Mouse (Mus musculus) heart, embryonic 13.5 days (tissue): ENCODE results near the gene Eef1akmt2. TPM values are rescaled to one million over a fixed set of nuclear protein-coding genes. Genes with fewer than 3 reads are reported as not detected.
A peak's percentile ranks its signal among the peaks of the same experiment; 100 is the strongest.

ENCODE experiments used
- ATAC-seq: fragments of 200-750 bp; cut with Nextera tagmentation; 2 replicates; pipeline ENCODE4 v1.8.0; 2017; ENCODE audit warnings: moderate TSS enrichment; ENCODE audit not compliant: insufficient number of reproducible peaks, low FRiP score, low TSS enrichment; ENCODE audit errors: extremely low read depth
- H3K27ac ChIP-seq: fragments of 300-500 bp; sonication (generic); replicated peaks from 2 replicates; pipeline ENCODE4 v1.5.1; 2015; ENCODE audit warnings: moderate library complexity, mild to moderate bottlenecking, inconsistent platforms
- H3K27me3 ChIP-seq: fragments of 300-500 bp; sonication (generic); replicated peaks from 2 replicates; pipeline ENCODE4 v1.6.1; 2015; ENCODE audit warnings: mild to moderate bottlenecking, inconsistent platforms
- H3K36me3 ChIP-seq: fragments of 300-500 bp; sonication (generic); 2 replicates; pipeline ENCODE4 v1.6.1; 2015; ENCODE audit warnings: mild to moderate bottlenecking, inconsistent platforms
- H3K4me1 ChIP-seq: fragments of 300-500 bp; sonication (generic); 2 replicates; pipeline ENCODE4 v1.6.1; 2015; ENCODE audit warnings: inconsistent platforms
- H3K4me2 ChIP-seq: fragments of 300-500 bp; sonication (generic); 2 replicates; pipeline ENCODE4 v1.6.1; 2015; ENCODE audit warnings: inconsistent platforms, mild to moderate bottlenecking, moderate library complexity
- H3K4me3 ChIP-seq: fragments of 300-500 bp; sonication (generic); 2 replicates; pipeline ENCODE4 v1.5.1; 2015; ENCODE audit warnings: moderate library complexity, mild to moderate bottlenecking, inconsistent platforms
- H3K9ac ChIP-seq: fragments of 300-500 bp; sonication (generic); 2 replicates; pipeline ENCODE4 v1.6.1; 2015; ENCODE audit warnings: inconsistent platforms, mild to moderate bottlenecking, moderate library complexity
- H3K9me3 ChIP-seq: fragments of 300-500 bp; sonication (generic); 2 replicates; pipeline ENCODE4 v1.6.1; 2016; ENCODE audit warnings: inconsistent platforms
- WGBS: fragments of 180-500 bp; shearing (Covaris S2); methylation state at CpG from one replicate; pipeline ENCODE4 v1.1.7; 2015; ENCODE audit warnings: mixed read lengths; 5-methylcytosine and 5-hydroxymethylcytosine counted together
- polyA plus RNA-seq: library from polyadenylated mRNA; unstranded; fragments of >200 nt; fragmentation: Nextera tagmentation; extraction: Ambion mirVana; gene quantifications from 2 replicates; pipeline ENCODE4 v1.2.1, GENCODE M21; 2015

The Eef1akmt2 gene
- polyA plus RNA-seq, 1 experiment from 2014 or later: 38.5 TPM

- Histone ChIP-seq H3K36me3 (no peaks in the 10 kb centered on the region), H3K4me1 (peaks cover 80% of the 10 kb centered on the region), H3K9me3 (no peaks in the 10 kb centered on the region), H3K9ac (no peak overlapping the region), H3K4me3 (no peak overlapping the region), H3K27me3 (no peaks in the 10 kb centered on the region), H3K4me2 (no peak overlapping the region), H3K27ac (no peak overlapping the region)
- no peak for ATAC-seq
- 73% methylated on average over 5 of the region's 5 CpGs for WGBS
Measured at GRCm38 (mm10) chr7:132784101-132784500, 68.4 kb downstream of the Eef1akmt2 start.

GRCm38 (mm10) chr7:132781850-132782249 lies 70.6 kb downstream of the Eef1akmt2 start:
- Histone ChIP-seq H3K4me3 (no peak overlapping the region), H3K9ac (peak overlapping the region; percentile 42; the same call in 1 of the 2 replicates), H3K27me3 (no peaks in the 10 kb centered on the region), H3K4me2 (peak overlapping the region; percentile 13), H3K9me3 (no peaks in the 10 kb centered on the region), H3K36me3 (peaks cover 18% of the 10 kb centered on the region), H3K27ac (peak overlapping the region; percentile 71), H3K4me1 (peaks cover 85% of the 10 kb centered on the region)
- no peak for ATAC-seq
- WGBS: 44% methylated on average over 6 of the region's 6 CpGs

GRCm38 (mm10) chr7:132781130-132781814 lies 71.2 kb downstream of the Eef1akmt2 start:
- H3K4me1 ChIP-seq: peaks cover 83% of the 10 kb centered on the region
- H3K9ac ChIP-seq: peak overlapping the region; percentile 12; the same call in 1 of the 2 replicates
- no peak overlapping the region for H3K4me3 ChIP-seq
- H3K4me2 ChIP-seq: peak overlapping the region; percentile 13; the same call in 1 of the 2 replicates
- H3K9me3 ChIP-seq: no peaks in the 10 kb centered on the region
- no peak for ATAC-seq
- H3K36me3 ChIP-seq: peaks cover 24% of the 10 kb centered on the region
- WGBS: 39% methylated on average over 7 of the region's 7 CpGs
- H3K27me3 ChIP-seq: no peaks in the 10 kb centered on the region
- H3K27ac ChIP-seq: peak overlapping the region; percentile 71

DNA sequence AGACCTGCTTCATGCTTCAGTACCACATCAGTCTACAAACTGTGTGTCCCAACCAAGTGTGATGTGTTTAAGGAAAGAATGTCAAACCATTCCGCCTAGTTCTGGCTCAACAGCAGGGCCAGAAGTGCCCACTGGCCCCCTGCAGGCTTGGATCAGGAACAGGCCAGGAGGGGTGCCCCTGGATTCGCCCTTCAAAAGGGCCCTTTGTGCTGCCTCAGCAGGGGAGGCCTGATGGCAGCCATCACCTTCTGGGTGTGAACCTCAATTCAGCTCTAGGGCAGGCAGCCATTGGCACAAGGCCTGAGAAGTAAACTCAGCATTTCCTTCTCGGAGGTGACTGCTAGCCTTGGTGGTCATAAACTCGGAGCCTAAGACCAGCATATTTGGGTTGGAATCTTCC lies 71.9 kb downstream of the Eef1akmt2 start:
- Histone ChIP-seq H3K27ac (peak overlapping the region; percentile 71), H3K4me3 (no peak overlapping the region), H3K4me1 (peaks cover 80% of the 10 kb centered on the region), H3K4me2 (no peak overlapping the region), H3K9ac (peak overlapping the region; percentile 45; the same call in 1 of the 2 replicates), H3K9me3 (no peaks in the 10 kb centered on the region), H3K36me3 (peaks cover 26% of the 10 kb centered on the region), H3K27me3 (no peaks in the 10 kb centered on the region)
- no peak for ATAC-seq
- WGBS: 63% methylated on average over 4 of the region's 4 CpGs

DNA sequence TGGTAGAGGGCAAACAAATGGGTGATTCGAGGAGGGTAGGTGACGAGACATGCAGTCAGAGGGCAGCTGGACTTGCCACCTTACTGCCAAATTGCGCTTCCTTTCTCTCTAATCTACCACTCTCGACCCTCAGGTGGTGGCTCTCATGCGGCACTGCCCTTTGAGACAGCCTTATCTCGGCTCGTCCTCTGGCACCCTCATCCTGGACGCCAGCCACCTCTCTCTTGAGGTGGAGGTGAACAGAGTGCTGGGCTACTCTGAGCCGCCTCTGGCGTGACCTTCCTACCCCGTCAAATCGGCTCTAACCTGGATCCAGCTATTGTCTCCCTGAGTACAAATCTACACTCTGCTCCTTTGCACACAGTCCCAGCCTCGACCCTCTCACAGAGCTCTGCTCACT lies 73.8 kb downstream of the Eef1akmt2 start:
- Histone ChIP-seq H3K4me2 (no peak overlapping the region), H3K9ac (peak overlapping the region; percentile 8; the same call in 1 of the 2 replicates), H3K4me3 (no peak overlapping the region), H3K36me3 (peaks cover 33% of the 10 kb centered on the region), H3K27ac (peak overlapping the region; percentile 26), H3K4me1 (peaks cover 79% of the 10 kb centered on the region), H3K27me3 (no peaks in the 10 kb centered on the region), H3K9me3 (no peaks in the 10 kb centered on the region)
- 49% methylated on average over 13 of the region's 13 CpGs for WGBS
- ATAC-seq: no peak

- Histone ChIP-seq H3K36me3 (peaks cover 33% of the 10 kb centered on the region), H3K27me3 (no peaks in the 10 kb centered on the region), H3K4me3 (no peak overlapping the region), H3K27ac (peak overlapping the region; percentile 26), H3K9ac (no peak overlapping the region), H3K9me3 (no peaks in the 10 kb centered on the region), H3K4me1 (peaks cover 77% of the 10 kb centered on the region), H3K4me2 (no peak overlapping the region)
- WGBS: 82% methylated on average over 1 of the region's 1 CpGs
- ATAC-seq: no peak
Measured at GRCm38 (mm10) chr7:132777728-132778453, 74.6 kb downstream of the Eef1akmt2 start.

Other genes with a start within 250 kb of the Eef1akmt2 start
- 25.5 and 28.9 TPM in 2 replicates for gene Lhpp, start 242.0 kb downstream of the Eef1akmt2 start, polyA plus RNA-seq
- gene Fam53b, start 38.8 kb downstream of the Eef1akmt2 start, polyA plus RNA-seq: 12.5 and 15.7 TPM in 2 replicates
- gene Abraxas2, start 6.6 kb upstream of the Eef1akmt2 start, polyA plus RNA-seq: 25.7 and 28.9 TPM in 2 replicates
- gene Zranb1, start 78.5 kb upstream of the Eef1akmt2 start, polyA plus RNA-seq: 7.5 and 8.0 TPM in 2 replicates